Mouse (Mus musculus): ENCODE measurements around the gene Marc2. TPM values are rescaled to one million over a fixed set of nuclear protein-coding genes. Genes with fewer than 3 reads are reported as not detected.
A peak's percentile ranks its signal among the peaks of the same experiment; 100 is the strongest.

Marc2 gene
- polyA plus RNA-seq (2016; fragmentation: Nextera tagmentation; extraction: Ambion mirVana) = 78.9 and 82.0 TPM in 2 replicates

GRCm38 (mm10) chr1:184846092-184846750 lies at the start of gene Marc2:
Marc2 (minus strand) TSS chr1:184846451.
- Histone ChIP-seq H3K36me3 (replicated peaks) (no peaks in the 10 kb centered on the region), H3K27ac (replicated peaks) (peak within 1 kb of the TSS; percentile 88), H3K27me3 (replicated peaks; ENCODE audit: low read depth, poor library complexity, severe bottlenecking) (peaks cover 69% of the 10 kb centered on the region), H3K4me3 (peak within 1 kb of the TSS; percentile 89), H3K9me3 (no peaks in the 10 kb centered on the region), H3K4me1 (peaks cover 27% of the 10 kb centered on the region)
- DNase-seq (ENCODE audit: low spot score) = no peak
- 4% methylated on average over 18 of the region's 18 CpGs for WGBS

DNA sequence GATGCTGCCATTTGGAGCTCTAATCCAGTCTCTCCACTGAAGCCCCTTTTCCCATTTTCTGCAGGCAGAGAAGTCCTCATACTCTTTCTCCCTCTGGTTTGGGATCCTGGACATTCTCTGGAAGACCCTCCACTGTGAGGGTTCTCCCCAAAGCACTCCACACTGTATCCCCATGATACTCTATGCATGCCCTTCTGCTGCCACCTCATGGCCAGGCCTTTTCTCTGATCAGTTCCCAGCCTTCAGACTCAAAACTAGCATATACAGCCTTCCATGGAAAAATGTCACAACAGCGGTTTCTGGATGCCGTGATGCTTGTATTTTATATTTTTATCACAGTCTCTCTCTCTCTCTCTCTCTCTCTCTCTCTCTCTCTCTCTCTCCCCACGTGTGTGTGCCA lies 45.7 kb upstream of the Marc2 start:
- Histone ChIP-seq H3K4me1 (0 out of 2 replicates have a peak, but pooled peaks cover 1% of the 10 kb centered on the region), H3K27ac (replicated peaks) (no peak overlapping the region), H3K27me3 (replicated peaks; ENCODE audit: low read depth, poor library complexity, severe bottlenecking) (no peaks in the 10 kb centered on the region), H3K36me3 (replicated peaks) (no peaks in the 10 kb centered on the region), H3K9me3 (no peaks in the 10 kb centered on the region), H3K4me3 (no peak overlapping the region)
- DNase-seq (ENCODE audit: low spot score) = no peak
- 86% methylated on average over 3 of the region's 3 CpGs for WGBS

- Histone ChIP-seq H3K27me3 (replicated peaks; ENCODE audit: low read depth, poor library complexity, severe bottlenecking) (peaks cover 6% of the 10 kb centered on the region; the same call in 1 of the 2 replicates), H3K4me1 (peaks cover 2% of the 10 kb centered on the region; the same call in 1 of the 2 replicates)
Observed at GRCm38 (mm10) chr1:184889454-184889853, 43.2 kb upstream of the Marc2 start.

GRCm38 (mm10) chr1:184886160-184886559 lies 39.9 kb upstream of the Marc2 start:
- Histone ChIP-seq H3K36me3 (replicated peaks) (no peaks in the 10 kb centered on the region), H3K27ac (replicated peaks) (no peak overlapping the region), H3K4me1 (peaks cover 13% of the 10 kb centered on the region), H3K9me3 (no peaks in the 10 kb centered on the region), H3K27me3 (replicated peaks; ENCODE audit: low read depth, poor library complexity, severe bottlenecking) (peaks cover 39% of the 10 kb centered on the region), H3K4me3 (no peak overlapping the region)
- DNase-seq (ENCODE audit: low spot score) = no peak
- WGBS = 59% methylated on average over 1 of the region's 1 CpGs

More at GRCm38 (mm10) chr1:184889454-184889853, 43.2 kb upstream of the Marc2 start:
- Histone ChIP-seq H3K4me3 (no peak overlapping the region), H3K9me3 (no peaks in the 10 kb centered on the region), H3K27ac (replicated peaks) (no peak overlapping the region), H3K36me3 (replicated peaks) (no peaks in the 10 kb centered on the region)
- DNase-seq (ENCODE audit: low spot score) = no peak
- WGBS = 81% methylated on average over 6 of the region's 6 CpGs

DNA sequence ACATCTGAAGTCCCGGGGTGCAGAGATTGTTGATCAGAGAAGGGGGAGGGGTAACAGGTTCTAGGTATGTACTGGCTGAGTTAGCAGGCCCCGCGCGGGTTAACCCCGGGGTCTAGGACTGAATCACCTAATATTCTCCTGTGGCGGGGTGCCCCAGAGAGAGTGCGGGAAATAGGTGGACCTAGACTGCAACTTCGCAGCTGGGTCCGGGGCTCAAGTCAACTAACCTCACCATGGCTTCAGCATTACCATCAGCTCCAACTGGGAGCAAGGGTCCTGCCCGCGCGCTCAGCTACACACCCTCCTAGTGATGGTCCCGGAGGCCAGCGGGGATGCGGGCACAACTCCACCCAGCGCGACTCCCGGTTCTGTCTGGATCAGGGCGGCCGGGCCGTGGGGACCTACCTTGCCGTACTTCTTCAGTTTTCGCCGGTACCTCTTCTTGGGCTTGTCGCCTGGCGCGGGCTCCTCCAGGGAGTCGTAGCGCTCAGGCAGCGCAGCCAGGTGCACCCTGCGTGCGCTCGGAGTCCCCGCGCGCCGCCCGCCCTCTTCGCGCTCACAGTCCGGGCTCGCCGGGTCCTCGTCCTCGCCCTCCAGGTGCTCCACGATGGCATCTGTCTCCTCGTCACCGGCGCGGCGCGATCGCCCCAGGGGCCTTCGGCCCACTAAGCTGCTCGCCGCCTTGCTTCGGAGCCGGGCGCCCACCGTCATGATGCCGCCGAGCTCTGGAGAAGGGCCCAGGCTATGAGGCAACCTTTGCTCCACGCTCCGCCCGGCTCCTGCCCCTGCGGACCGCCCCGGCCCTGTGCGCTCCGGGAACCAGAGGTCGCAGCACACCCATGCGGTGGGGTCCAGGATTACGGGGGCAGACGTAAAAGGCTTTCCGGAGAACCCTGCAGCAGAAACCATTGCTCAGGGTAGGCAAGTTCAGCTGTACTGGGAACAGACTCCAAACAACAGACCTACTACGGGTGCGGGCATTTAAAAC lies 36.3 kb upstream of the Marc2 start, which contains the start of gene C130074G19Rik:
Gene C130074G19Rik (minus strand): TSS at position 938 of the 988 bp plus-strand sequence.
- Histone ChIP-seq H3K36me3 (replicated peaks) (no peaks in the 10 kb centered on the region), H3K4me1 (peaks cover 21% of the 10 kb centered on the region), H3K27me3 (replicated peaks; ENCODE audit: low read depth, poor library complexity, severe bottlenecking) (peaks cover 62% of the 10 kb centered on the region), H3K27ac (replicated peaks) (peak within 1 kb of the TSS; percentile 41), H3K9me3 (no peaks in the 10 kb centered on the region), H3K4me3 (peak within 1 kb of the TSS; percentile 65)
- DNase-seq (ENCODE audit: low spot score) = peak; percentile 80
- 2% methylated on average over 77 of the region's 77 CpGs for WGBS

DNA sequence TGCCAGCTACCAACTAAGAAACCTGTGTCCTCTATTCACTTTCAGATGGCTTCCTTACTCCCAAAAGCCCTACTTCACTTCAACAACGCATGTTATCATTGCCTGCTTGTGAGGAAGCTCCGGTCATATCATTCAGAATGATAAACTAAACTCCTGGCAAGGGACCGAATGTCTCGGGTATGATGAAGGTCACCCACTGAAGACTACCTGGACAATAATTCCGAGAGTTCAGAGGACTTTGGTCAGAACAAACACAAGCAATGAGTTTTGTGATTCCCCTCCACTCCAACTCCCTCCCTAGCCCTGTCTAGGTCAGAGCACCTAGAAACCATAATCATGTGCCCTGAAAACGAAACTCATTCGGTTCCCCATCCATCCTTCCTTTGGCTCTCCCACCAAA lies 35.6 kb upstream of the Marc2 start:
- 67% methylated on average over 7 of the region's 7 CpGs for WGBS
- Histone ChIP-seq H3K4me1 (peaks cover 21% of the 10 kb centered on the region), H3K4me3 (peak overlapping the region; percentile 65), H3K27ac (replicated peaks) (no peak overlapping the region), H3K9me3 (no peaks in the 10 kb centered on the region), H3K27me3 (replicated peaks; ENCODE audit: low read depth, poor library complexity, severe bottlenecking) (peaks cover 62% of the 10 kb centered on the region), H3K36me3 (replicated peaks) (no peaks in the 10 kb centered on the region)
- no peak for DNase-seq (ENCODE audit: low spot score)

- no peak for DNase-seq (ENCODE audit: low spot score)
- peaks cover 62% of the 10 kb centered on the region for H3K27me3 ChIP-seq (replicated peaks; ENCODE audit: low read depth, poor library complexity, severe bottlenecking)
- H3K4me3 ChIP-seq = no peak overlapping the region
- H3K36me3 ChIP-seq (replicated peaks) = no peaks in the 10 kb centered on the region
- H3K9me3 ChIP-seq = no peaks in the 10 kb centered on the region
- no peak overlapping the region for H3K27ac ChIP-seq (replicated peaks)
- 84% methylated on average over 5 of the region's 5 CpGs for WGBS
- H3K4me1 ChIP-seq = peaks cover 21% of the 10 kb centered on the region
Observed at GRCm38 (mm10) chr1:184881211-184881610, 35.0 kb upstream of the Marc2 start.

DNA sequence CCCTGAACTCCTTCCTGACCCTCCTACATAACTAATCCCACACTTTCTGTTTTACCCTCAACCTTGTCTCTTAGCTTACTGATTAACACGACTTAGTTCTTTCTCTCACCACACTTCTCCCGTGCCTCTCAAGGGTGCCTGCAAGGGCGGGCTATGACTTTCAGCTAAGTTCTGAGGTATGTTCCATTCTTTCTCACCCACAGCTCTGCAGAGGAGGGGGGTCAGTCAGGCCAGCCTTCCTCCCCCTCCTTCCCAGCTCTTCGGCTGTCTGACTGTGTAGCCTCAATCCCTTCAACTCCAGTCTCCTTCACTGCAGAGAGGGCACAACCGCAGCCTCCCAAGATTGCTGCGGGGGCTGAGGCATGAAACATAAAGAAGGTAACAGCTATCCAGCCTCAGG lies 32.6 kb upstream of the Marc2 start:
- Histone ChIP-seq H3K4me3 (no peak overlapping the region), H3K27me3 (replicated peaks; ENCODE audit: low read depth, poor library complexity, severe bottlenecking) (peaks cover 55% of the 10 kb centered on the region), H3K9me3 (no peaks in the 10 kb centered on the region), H3K4me1 (peaks cover 22% of the 10 kb centered on the region), H3K36me3 (replicated peaks) (no peaks in the 10 kb centered on the region), H3K27ac (replicated peaks) (no peak overlapping the region)
- DNase-seq (ENCODE audit: low spot score) = no peak
- WGBS = 82% methylated on average over 6 of the region's 6 CpGs

DNA sequence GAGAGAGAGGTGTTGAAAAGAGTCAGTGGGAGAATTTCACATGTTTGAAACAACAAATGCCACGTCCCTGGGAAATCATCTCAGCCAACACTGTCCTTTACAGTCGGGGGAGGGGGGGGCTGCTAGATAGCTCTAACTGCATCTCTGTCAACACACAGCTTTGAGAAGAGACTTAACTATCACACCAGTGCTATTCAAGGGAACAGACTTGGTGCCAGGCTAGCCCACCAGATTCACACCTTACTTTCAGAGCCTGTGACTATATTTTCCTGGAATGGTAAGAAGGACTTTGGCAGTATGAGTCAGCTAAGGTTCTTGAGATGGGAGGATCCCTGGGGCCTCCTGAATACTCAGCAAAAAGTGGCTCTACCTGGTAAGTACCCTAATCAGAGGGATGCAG lies 31.1 kb upstream of the Marc2 start:
- Histone ChIP-seq H3K9me3 (no peaks in the 10 kb centered on the region), H3K4me3 (no peak overlapping the region), H3K36me3 (replicated peaks) (no peaks in the 10 kb centered on the region), H3K4me1 (peaks cover 20% of the 10 kb centered on the region), H3K27me3 (replicated peaks; ENCODE audit: low read depth, poor library complexity, severe bottlenecking) (peaks cover 42% of the 10 kb centered on the region), H3K27ac (replicated peaks) (no peak overlapping the region)
- WGBS = 76% methylated on average over 2 of the region's 2 CpGs
- no peak for DNase-seq (ENCODE audit: low spot score)

GRCm38 (mm10) chr1:184873910-184874309 lies 27.7 kb upstream of the Marc2 start:
- Histone ChIP-seq H3K27me3 (replicated peaks; ENCODE audit: low read depth, poor library complexity, severe bottlenecking) (peaks cover 14% of the 10 kb centered on the region; the same call in 1 of the 2 replicates), H3K4me3 (no peak overlapping the region), H3K36me3 (replicated peaks) (no peaks in the 10 kb centered on the region), H3K27ac (replicated peaks) (no peak overlapping the region), H3K9me3 (no peaks in the 10 kb centered on the region), H3K4me1 (peaks cover 23% of the 10 kb centered on the region)
- WGBS = 80% methylated on average over 11 of the region's 11 CpGs
- no peak for DNase-seq (ENCODE audit: low spot score)

GRCm38 (mm10) chr1:184872069-184872819 lies 26.0 kb upstream of the Marc2 start:
- Histone ChIP-seq H3K27me3 (replicated peaks; ENCODE audit: low read depth, poor library complexity, severe bottlenecking) (peaks cover 8% of the 10 kb centered on the region), H3K36me3 (replicated peaks) (no peaks in the 10 kb centered on the region), H3K27ac (replicated peaks) (peak overlapping the region; percentile 49; the same call in 1 of the 2 replicates), H3K4me3 (no peak overlapping the region), H3K4me1 (peaks cover 35% of the 10 kb centered on the region), H3K9me3 (no peaks in the 10 kb centered on the region)
- WGBS = 81% methylated on average over 7 of the region's 7 CpGs
- DNase-seq (ENCODE audit: low spot score) = no peak

DNA sequence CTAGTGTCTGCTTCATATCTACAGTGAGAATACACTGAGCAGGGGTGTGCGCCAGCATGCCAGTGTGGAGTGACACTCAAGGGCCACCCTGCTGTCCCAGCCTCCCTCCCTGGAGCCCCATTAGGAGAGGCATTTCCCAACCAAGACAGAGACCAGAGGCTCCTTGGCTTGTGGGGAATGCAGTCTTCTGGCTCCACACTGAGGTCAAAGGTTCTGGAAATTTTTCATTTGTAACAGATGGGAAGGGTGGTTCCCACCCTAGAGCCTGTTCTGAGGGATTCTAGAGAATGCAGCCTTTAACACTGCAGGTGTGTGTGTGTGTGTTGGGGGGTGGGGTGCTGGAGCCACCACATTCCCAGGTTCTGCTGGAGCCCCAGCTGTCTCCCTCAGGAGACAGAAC lies 25.3 kb upstream of the Marc2 start:
- Histone ChIP-seq H3K36me3 (replicated peaks) (no peaks in the 10 kb centered on the region), H3K9me3 (no peaks in the 10 kb centered on the region), H3K27me3 (replicated peaks; ENCODE audit: low read depth, poor library complexity, severe bottlenecking) (peaks cover 8% of the 10 kb centered on the region), H3K27ac (replicated peaks) (peak overlapping the region; percentile 49; the same call in 1 of the 2 replicates), H3K4me1 (peaks cover 40% of the 10 kb centered on the region), H3K4me3 (no peak overlapping the region)
- 65% methylated on average over 1 of the region's 1 CpGs for WGBS
- no peak for DNase-seq (ENCODE audit: low spot score)
